Mouse (Mus musculus) spleen, adult 2 months (tissue): ENCODE results near the gene Stk17b. TPM values are rescaled to one million over a fixed set of nuclear protein-coding genes. Genes with fewer than 3 reads are reported as not detected.
A peak's percentile ranks its signal among the peaks of the same experiment; 100 is the strongest.

Source experiments
- DNase-seq, 2 experiments: peaks; one replicate each; pipeline versions ENCODE4 v3.0.0 to v3.0.0-alpha.2; 2012 to 2021; ENCODE audit warnings: low spot score in 2 of 2, low read depth in 1 of 2
- H3K27ac ChIP-seq: fragments of 200-500 bp; 2 replicates; pipeline ENCODE4 v1.5.1; 2012; ENCODE audit warnings: low read length, inconsistent platforms; ENCODE audit not compliant: insufficient read depth
- H3K27me3 ChIP-seq: fragments of 200-500 bp; 2 replicates; pipeline ENCODE4 v1.6.1; 2012; ENCODE audit warnings: mild to moderate bottlenecking, moderate library complexity, low read length, inconsistent platforms; ENCODE audit not compliant: control insufficient read depth, insufficient read depth
- H3K36me3 ChIP-seq: fragments of 200-500 bp; 2 replicates; pipeline ENCODE4 v1.6.1; 2012; ENCODE audit warnings: mild to moderate bottlenecking, low read length, inconsistent platforms; ENCODE audit not compliant: control insufficient read depth, insufficient read depth
- H3K4me1 ChIP-seq: fragments of 200-500 bp; 2 replicates; pipeline ENCODE4 v1.6.1; 2011; ENCODE audit warnings: inconsistent platforms; ENCODE audit not compliant: control insufficient read depth, insufficient read depth, insufficient read length
- H3K4me3 ChIP-seq: fragments of 200-500 bp; 2 replicates; pipeline ENCODE4 v1.5.1; 2011; ENCODE audit warnings: mild to moderate bottlenecking, inconsistent platforms; ENCODE audit not compliant: insufficient read depth, insufficient read length; ENCODE audit errors: extremely low read depth
- CTCF ChIP-seq: fragments of 200-500 bp; IDR thresholded peaks from 2 replicates; pipeline ENCODE4 v1.5.1; 2011; ENCODE audit warnings: mild to moderate bottlenecking, inconsistent platforms; ENCODE audit not compliant: insufficient read depth, insufficient read length, insufficient replicate concordance; ENCODE audit errors: extremely low read depth
- POLR2A ChIP-seq: fragments of 200-500 bp; IDR thresholded peaks from 2 replicates; pipeline ENCODE4 v1.6.1; 2011; ENCODE audit warnings: low read depth, low read length, inconsistent platforms
- WGBS: fragments of 180-500 bp; shearing (Covaris S2); methylation state at CpG from one replicate; pipeline ENCODE4 v1.1.7; 2018; 5-methylcytosine and 5-hydroxymethylcytosine counted together
- polyA plus RNA-seq: library from polyadenylated mRNA; depleted of rRNA; stranded (reverse); fragments of >200 nt; gene quantifications from 2 replicates; pipeline ENCODE4 v1.2.3, GENCODE M21; 2012

Stk17b gene
- polyA plus RNA-seq, 1 experiment = 30.0 TPM

DNA sequence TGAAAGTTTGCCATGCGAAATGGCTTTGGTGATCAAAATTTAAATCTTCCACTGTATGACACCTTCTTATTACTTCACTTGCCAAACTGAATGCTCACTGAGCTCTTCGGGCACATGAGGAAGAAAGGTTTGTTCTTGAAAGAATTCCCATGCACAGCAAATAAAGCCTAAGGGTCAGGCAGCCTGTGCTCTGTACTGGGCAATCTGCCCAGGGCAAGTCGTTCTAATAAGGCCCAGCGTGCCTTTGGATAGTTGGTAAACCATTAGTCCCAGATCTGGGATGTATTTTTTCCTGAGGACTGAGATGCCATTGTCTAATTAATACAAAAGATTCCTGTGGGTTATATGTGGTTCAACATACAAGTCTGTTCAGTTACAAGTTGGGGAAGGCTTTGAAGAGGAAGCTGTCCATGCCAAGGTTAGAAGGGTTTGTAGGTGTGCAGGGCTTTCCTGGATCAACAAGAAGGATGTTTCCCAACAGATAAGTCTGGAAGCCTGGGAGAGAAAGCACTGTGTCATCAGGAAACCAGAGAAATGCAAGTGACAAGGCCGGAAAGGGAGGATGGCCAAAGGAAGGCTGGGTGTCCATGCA lies 35.1 kb upstream of the Stk17b start:
- no peak for DNase-seq
- Histone ChIP-seq H3K27ac (peak overlapping the region; percentile 38; the same call in 1 of the 2 replicates), H3K27me3 (no peaks in the 10 kb centered on the region), H3K36me3 (no peaks in the 10 kb centered on the region), H3K4me3 (no peak overlapping the region), H3K4me1 (peaks cover 24% of the 10 kb centered on the region)
- 81% methylated on average over 5 of the region's 5 CpGs for WGBS
- no peak for TF ChIP-seq POLR2A
- TF ChIP-seq CTCF = no peak

DNA sequence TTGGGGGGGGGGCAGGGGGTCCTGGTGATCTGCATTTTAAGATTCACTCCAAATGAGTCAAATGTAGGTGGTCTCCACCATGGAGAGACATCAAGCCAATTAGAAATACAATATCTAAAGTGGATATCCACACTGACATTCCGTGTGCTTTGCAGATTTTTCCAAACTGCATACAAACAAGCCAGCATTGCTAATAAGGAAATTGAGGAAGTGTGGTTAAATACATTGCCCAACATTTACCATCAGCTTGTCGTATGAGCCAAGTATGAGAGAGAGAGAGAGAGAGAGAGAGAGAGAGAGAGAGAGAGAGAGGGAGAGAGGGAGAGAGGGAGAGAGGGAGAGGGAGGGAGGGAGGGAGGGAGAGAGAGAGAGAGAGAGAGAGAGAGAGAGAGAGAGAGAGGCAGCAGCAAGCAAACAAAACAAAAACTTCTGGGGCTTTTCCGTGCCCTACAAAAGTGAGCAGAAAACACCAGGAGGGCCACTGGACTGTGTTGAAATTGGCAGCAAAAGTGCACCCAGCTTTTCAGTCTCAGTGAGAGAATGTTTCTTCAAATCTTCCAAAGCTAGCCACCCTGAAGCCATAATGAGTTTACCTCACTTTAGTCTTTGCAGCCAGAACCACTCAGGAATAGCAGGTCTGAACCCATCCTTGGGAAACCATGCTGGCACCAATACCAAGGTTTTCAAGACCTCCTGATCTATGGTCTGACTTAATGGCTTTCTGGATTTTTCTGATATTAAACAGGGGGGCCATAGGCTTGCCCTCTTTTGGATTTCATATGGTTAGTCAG lies 33.2 kb upstream of the Stk17b start:
- no peak overlapping the region for H3K27ac ChIP-seq
- H3K4me1 ChIP-seq = peaks cover 18% of the 10 kb centered on the region
- WGBS = 25% methylated on average over 3 of the region's 3 CpGs
- no peaks in the 10 kb centered on the region for H3K27me3 ChIP-seq
- TF ChIP-seq POLR2A (no peak), CTCF (no peak)
- H3K36me3 ChIP-seq = no peaks in the 10 kb centered on the region
- DNase-seq = no peak
- H3K4me3 ChIP-seq = no peak overlapping the region

- H3K27ac ChIP-seq = peak overlapping the region; percentile 47
- WGBS = 60% methylated on average over 2 of the region's 2 CpGs
Measured at GRCm38 (mm10) chr1:53816353-53816752, 31.3 kb upstream of the Stk17b start.

DNA sequence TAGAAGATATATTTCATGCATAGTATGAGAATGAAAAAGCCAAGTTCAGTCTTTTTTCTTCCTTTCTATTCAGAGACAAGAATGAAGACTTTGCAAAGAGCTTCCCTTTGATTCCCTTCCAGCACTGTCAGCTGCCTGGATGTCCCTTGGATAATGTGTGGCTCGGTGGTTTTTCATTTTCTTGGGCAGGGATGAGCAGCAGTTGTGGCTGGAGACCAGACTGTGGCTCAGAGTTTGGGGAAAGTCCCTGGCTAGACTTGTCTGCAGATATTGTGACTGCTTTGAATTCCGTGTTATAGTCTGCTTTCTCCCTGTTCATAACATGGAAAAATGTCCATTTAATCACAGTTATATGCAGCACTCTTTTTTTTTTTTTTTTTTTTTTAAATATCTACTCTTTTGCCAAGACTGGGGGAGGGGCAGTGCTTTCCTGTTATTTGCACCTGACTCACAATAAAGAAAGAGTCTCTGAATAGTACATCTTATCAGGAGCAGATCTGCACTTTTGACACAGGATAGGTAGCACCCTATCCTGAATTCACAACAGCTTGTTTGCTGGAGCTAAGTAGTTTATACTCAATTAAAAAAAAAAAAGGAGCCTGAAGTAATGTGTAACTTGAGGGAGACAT lies 29.2 kb upstream of the Stk17b start:
- H3K27me3 ChIP-seq = no peaks in the 10 kb centered on the region
- no peak overlapping the region for H3K4me3 ChIP-seq
- no peak for DNase-seq
- WGBS = 40% methylated on average over 2 of the region's 2 CpGs
- TF ChIP-seq POLR2A (no peak), CTCF (no peak)
- H3K4me1 ChIP-seq = peaks cover 9% of the 10 kb centered on the region
- H3K27ac ChIP-seq = no peak overlapping the region; the same call in 1 of the 2 replicates
- H3K36me3 ChIP-seq = no peaks in the 10 kb centered on the region

More at GRCm38 (mm10) chr1:53816353-53816752, 31.3 kb upstream of the Stk17b start:
- Histone ChIP-seq H3K4me1 (peaks cover 16% of the 10 kb centered on the region), H3K36me3 (no peaks in the 10 kb centered on the region), H3K4me3 (no peak overlapping the region), H3K27me3 (no peaks in the 10 kb centered on the region)
- no peak for DNase-seq
- TF ChIP-seq POLR2A (no peak), CTCF (no peak)

GRCm38 (mm10) chr1:53811919-53812318 lies 26.9 kb upstream of the Stk17b start:
- TF ChIP-seq CTCF (no peak), POLR2A (no peak)
- Histone ChIP-seq H3K4me3 (no peak overlapping the region), H3K27me3 (no peaks in the 10 kb centered on the region), H3K36me3 (no peaks in the 10 kb centered on the region), H3K4me1 (peaks cover 6% of the 10 kb centered on the region), H3K27ac (no peak overlapping the region)
- DNase-seq = no peak
- WGBS = 90% methylated on average over 4 of the region's 4 CpGs

- no peak for TF ChIP-seq POLR2A
- no peak for TF ChIP-seq CTCF
- H3K4me3 ChIP-seq = no peak overlapping the region
- no peaks in the 10 kb centered on the region for H3K36me3 ChIP-seq
- H3K27me3 ChIP-seq = no peaks in the 10 kb centered on the region
- DNase-seq = no peak
- H3K4me1 ChIP-seq = peaks cover 2% of the 10 kb centered on the region; the same call in 1 of the 2 replicates
- H3K27ac ChIP-seq = no peak overlapping the region
- 59% methylated on average over 2 of the region's 2 CpGs for WGBS
Measured at GRCm38 (mm10) chr1:53808229-53808628, 23.2 kb upstream of the Stk17b start.

- Histone ChIP-seq H3K27me3 (no peaks in the 10 kb centered on the region), H3K27ac (peak overlapping the region; percentile 78), H3K4me3 (no peak overlapping the region), H3K36me3 (no peaks in the 10 kb centered on the region), H3K4me1 (peaks cover 14% of the 10 kb centered on the region)
- TF ChIP-seq CTCF = no peak
- no peak for TF ChIP-seq POLR2A
- 40% methylated on average over 3 of the region's 3 CpGs for WGBS
- no peak for DNase-seq
Measured at GRCm38 (mm10) chr1:53797811-53798210, 12.8 kb upstream of the Stk17b start.
